Mouse (Mus musculus) erythroid progenitor cell, adult 5-6 weeks (primary cell): ENCODE results near the gene Hnrnpul1. TPM values are rescaled to one million over a fixed set of nuclear protein-coding genes. Genes with fewer than 3 reads are reported as not detected.
"Not testable (repeated sequence)": the region's sequence is repeated elsewhere in the genome, so short reads cannot be mapped to it uniquely, and the experiment has no call there.

Experiments
- ATAC-seq: replicated peaks from 2 replicates; pipeline ENCODE4 v1.8.0; 2016; ENCODE audit warnings: moderate number of reproducible peaks, mild to moderate bottlenecking, moderate TSS enrichment, inconsistent platforms; ENCODE audit not compliant: poor library complexity, low FRiP score, severe bottlenecking
- total RNA-seq, 2 experiments: library from RNA; stranded (forward) in 1 of 2; stranded (reverse) in 1 of 2; fragments of 150-400 nt in 1 of 2; fragments of 186-747, 209-891 nt in 1 of 2; gene quantifications; 2 replicates each; pipeline versions ENCODE4 v1.2.3 to v1.2.4; 2015 to 2017; ENCODE audit warnings: low replicate concordance in 2 of 2

The Hnrnpul1 gene
- total RNA-seq, 2 experiments from 2014 or later, result 179 to 186 TPM

GRCm38 (mm10) chr7:25725886-25726285 is 28.7 kb downstream of the Hnrnpul1 start:
- no peak for ATAC-seq

GRCm38 (mm10) chr7:25721776-25722175 is 32.8 kb downstream of the Hnrnpul1 start:
- ATAC-seq, result not testable (repeated sequence)

DNA sequence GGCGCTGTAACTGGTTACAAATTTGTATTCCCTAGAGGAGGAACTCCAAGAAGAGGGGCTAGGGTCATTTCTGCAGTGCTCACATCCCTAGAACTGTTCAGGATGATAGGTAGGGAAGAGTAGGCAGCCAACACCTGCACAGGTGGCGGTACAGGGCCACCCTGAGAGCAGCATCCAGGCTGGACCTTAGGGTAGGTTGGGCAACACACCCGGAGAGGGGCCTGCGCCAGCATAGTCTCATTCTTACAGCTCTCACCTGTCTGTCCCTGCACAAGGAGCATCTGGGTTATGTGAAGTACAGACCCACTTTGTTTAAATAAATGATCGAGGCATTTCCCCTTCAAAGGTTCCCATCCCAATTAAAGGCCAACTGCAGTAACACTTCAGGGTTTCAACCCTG is 33.8 kb downstream of the Hnrnpul1 start:
- ATAC-seq, result no peak

DNA sequence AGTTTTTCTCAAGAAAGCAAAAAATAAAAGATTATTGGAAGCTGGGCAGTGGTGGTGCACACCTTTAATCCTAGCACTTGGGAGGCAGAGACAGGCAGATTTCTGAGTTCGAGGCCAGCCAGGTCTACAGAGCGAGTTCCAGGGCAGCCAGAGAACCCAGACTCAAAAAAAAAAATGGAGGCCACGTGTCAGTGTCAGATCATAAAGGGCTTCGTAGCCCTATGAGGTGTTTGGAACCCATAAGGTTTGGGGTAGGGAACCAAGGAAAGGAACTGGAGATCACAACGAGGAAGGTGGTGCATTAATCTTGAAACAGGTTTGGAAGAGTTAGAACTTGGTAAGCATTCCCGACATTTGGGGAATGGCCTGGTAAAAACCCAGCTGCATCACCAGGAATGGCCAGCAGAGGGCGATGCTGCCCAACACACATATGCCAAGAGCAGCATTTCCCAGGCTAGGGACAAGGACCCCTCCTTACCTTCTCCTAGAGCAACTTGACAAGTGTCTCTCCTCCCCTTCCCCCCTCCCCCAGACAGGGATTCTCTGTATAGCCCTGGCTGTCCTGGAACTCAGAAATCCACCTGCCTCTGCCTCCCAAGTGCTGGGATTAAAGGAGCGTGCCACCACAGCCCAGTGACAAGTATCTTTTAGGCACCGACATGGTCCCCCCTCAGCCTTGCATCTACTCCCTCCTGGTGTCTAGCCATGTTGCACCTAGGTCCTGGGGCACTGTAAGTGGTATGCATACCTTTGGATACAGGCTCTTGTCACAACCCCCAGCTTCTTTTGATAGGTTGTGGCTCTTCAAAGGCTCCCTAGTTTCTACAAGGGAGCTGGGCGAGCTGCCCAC is 34.6 kb downstream of the Hnrnpul1 start:
- peak; percentile 54; the same call in 1 of the 2 replicates for ATAC-seq

DNA sequence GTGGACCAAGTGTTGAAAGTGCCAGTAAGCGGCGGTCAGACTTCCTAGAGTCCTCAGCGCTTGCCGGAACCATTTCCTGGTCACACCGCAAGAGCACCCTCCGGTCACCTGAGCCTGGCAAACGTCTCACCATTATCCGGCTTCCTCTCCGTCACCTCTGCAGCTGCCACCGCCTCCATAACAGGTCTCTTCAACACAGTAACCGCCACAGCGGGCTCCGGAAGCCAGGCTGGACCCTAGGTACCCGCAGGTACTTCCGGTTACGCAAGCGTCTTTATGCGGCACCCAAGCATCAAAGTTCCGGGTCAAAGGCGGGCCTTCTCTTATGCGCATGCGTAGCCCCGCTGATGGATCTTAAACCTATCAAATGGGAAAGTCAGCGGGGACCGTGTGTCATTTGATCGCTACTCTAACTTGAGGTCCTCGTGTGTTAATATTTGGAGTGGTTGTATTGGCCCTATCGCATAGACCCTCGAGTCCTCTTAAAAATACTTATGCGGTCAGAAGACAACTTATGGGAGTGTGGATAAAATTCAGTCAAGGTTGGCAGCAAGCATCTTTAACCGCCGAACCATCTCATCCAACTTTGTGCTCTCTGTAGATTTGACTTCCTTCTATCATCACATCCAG is 35.7 kb downstream of the Hnrnpul1 start, which contains the start of gene Ccdc97:
Gene Ccdc97 (minus strand): TSS at position 301 of the 630 bp plus-strand sequence.
- ATAC-seq, result peak; percentile 88

DNA sequence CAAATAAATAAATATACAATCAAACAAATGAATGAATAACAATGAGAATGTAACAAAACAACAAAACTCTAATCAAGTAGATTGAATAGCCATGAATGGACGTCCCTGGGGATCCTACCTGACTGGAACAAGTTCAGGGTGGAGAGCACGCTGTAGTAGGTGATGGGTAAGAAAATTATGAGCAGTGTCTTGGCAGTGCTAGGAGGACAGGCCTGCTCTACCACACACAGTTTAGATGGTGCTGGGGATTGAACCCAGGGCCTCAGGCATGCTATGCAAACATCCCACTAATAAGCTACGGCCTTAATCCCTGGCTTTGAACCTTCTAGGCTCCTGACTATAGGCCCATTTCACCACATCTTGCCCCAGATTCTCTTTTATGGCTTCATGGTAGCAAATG is 37.1 kb downstream of the Hnrnpul1 start:
- ATAC-seq, result no peak

GRCm38 (mm10) chr7:25715731-25716271 is 38.8 kb downstream of the Hnrnpul1 start:
- ATAC-seq, result no peak

- no peak for ATAC-seq
Measured at GRCm38 (mm10) chr7:25714581-25714980, 40.0 kb downstream of the Hnrnpul1 start.

- no peak for ATAC-seq
Measured at GRCm38 (mm10) chr7:25712801-25713200, 41.8 kb downstream of the Hnrnpul1 start.

DNA sequence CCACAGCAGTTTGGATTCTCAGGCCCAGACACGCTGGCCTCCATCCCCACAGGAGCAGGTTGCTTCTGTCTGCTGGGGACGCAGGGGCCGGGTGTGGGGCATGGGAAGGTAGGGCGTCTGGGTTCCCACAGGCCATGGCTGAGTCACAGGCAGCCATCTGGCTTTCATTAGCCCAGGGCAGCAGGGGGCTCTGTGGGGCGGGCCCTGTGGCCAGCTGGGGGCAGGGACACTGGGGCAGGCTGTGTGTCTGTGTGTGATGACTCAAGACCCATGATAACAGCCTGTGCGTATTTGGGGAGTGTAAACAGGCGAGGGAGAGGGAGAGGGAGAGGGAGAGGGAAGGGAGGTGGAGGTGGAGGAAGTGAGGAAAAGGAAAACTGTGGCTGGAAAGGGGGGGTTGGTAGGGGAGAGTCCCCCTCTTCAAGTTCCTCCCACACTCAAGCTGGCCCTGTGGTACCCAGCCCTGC is 42.8 kb downstream of the Hnrnpul1 start:
- no peak for ATAC-seq

DNA sequence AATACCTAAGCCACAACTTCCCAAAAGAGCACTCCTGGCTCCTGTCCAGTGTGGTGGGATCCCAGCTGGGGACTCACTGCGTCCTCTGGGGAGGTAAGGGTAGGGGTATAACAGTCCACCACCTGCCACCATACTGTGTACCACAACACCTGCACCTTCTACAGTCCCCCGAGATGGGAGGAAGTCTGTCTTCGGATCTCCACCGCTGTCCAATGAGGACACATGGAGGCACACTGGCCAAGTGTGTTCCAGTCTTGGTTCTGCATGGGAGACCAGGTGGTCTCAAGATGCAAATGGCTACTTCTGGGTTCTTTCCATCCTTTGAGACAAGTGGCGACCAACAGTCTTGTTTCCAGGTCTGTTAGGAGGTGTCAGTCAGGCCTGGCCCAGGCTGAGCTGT is 43.4 kb downstream of the Hnrnpul1 start:
- ATAC-seq, result no peak

- no peak for ATAC-seq
Measured at GRCm38 (mm10) chr7:25710519-25711130, 43.9 kb downstream of the Hnrnpul1 start.

GRCm38 (mm10) chr7:25709961-25710360 is 44.6 kb downstream of the Hnrnpul1 start:
- ATAC-seq, result no peak

- no peak for ATAC-seq
Measured at GRCm38 (mm10) chr7:25707581-25708292, 46.8 kb downstream of the Hnrnpul1 start.

- no peak for ATAC-seq
Measured at GRCm38 (mm10) chr7:25706578-25707170, 47.9 kb downstream of the Hnrnpul1 start.

DNA sequence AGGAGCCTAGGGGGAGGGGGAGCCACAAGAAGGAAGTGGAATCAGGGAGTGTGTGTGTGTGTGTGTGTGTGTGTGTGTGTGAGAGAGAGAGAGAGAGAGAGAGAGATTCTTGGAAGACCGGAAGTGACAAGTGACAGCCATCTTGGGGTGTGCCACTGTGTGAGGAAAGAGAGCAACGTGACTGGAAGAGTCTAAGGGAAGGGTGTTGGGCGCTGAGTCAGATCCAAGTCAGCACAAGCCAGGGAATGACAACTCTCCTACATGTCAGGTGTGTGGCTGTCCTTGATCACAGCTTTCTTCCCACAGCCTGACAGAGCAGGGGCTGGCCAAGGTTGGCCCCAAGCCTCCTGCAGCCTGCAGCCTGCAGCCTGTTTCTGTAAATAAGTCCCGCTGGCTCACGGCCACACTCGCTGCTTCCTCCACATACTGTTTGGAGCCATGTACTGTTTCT is 48.7 kb downstream of the Hnrnpul1 start:
- ATAC-seq, result no peak

DNA sequence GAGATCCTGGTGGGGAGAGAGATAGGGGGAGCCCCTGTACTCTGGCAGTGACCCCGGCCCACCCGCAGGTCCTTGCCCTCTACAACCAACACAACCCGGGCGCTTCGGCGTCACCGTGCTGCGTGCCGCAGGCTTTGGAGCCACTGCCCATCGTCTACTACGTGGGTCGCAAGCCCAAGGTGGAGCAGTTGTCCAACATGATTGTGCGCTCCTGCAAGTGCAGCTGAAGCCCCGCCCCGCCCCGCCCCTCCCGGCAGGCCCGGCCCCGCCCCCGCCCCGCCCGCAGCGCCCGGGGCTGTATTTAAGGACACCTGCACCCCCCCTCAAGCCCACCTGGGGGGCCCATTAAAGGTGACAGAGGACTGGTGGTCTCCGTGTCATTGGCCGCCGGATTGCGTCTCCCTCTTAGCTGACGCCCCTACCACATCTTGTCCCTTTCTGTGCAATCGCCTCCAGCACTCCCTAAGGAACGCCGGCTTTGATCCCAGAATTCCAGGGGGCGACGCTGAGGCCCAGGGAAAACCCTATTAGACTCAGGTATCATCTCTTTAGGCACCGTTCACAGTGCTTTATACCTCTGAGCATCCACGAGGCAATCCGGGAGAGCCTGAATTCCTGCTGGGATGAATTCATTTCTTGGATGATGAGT is 49.7 kb downstream of the Hnrnpul1 start:
- no peak for ATAC-seq

- no peak for ATAC-seq
Measured at GRCm38 (mm10) chr7:25703793-25704494, 50.6 kb downstream of the Hnrnpul1 start.
